Mouse (Mus musculus): Measurements from ENCODE around the gene Trpm1.

DNA sequence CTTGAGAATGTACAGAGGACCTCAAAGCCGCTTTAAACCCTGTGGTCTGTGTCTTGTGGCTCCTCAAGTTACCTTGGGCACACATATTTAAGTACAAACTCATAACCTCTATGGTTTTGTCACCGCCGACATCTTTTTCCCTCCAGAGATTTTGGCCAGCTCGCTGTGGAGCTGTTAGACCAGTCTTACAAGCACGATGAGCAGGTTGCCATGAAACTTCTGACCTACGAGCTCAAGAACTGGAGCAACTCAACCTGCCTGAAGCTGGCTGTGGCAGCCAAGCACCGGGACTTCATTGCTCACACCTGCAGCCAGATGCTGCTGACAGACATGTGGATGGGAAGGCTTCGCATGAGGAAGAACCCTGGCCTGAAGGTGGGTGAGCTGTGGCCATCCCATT, 76.3 kb downstream of the Trpm1 start:
- TF ChIP-seq POLR2A (IDR thresholded peaks at IDR 0.05; ENCODE audit: control insufficient read depth, extremely low read depth, insufficient read depth, low read length, poor library complexity) = no peak
- no peak for TF ChIP-seq CTCF (IDR thresholded peaks at IDR 0.05; ENCODE audit: borderline replicate concordance, control insufficient read depth, extremely low read depth, insufficient read depth, low read length, poor library complexity)

All from thymus, adult 2 months (tissue).